Mouse (Mus musculus): ENCODE results near the gene Krt25.

DNA sequence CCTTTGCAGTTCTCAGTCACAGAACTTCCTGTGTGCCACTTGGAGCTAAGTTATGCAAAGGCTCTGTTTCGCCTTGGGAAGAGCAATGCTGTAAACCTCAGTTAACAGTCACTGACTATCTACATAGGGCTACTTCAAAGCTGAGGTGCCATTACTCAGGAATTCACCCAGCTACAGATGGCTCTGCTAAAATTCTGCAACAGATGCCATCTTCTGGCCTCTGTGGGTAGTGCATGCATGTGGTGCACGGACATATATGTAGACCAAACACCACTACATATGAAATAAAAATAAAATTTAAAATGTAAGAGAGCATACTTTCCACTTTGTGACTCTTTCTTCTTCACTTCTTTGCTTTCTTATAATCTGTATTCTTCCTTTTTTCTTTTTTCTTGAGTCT lies 15.2 kb downstream of the Krt25 start:
- TF ChIP-seq CTCF (conservative IDR thresholded peaks at IDR 0.05 in 1 of 2, IDR thresholded peaks at IDR 0.05 in 1 of 2; ENCODE audit: low read depth in 2 of 2, low read length in 2 of 2) (peak; percentile 87 to 95), USF1 (IDR thresholded peaks at IDR 0.05; ENCODE audit: low read depth, low read length) (no peak), RAD21 (IDR thresholded peaks at IDR 0.05; ENCODE audit: low read depth, low read length) (peak; percentile 84), GABPA (IDR thresholded peaks at IDR 0.05; ENCODE audit: insufficient replicate concordance, low read depth, low read length) (no peak), ZNF384 (IDR thresholded peaks at IDR 0.05; ENCODE audit: low read depth, low read length) (no peak), TCF12 (IDR thresholded peaks at IDR 0.05; ENCODE audit: low read depth, low read length) (no peak), POLR2A (IDR thresholded peaks at IDR 0.05; ENCODE audit: low read depth, low read length) (no peak), JUND (conservative IDR thresholded peaks at IDR 0.05; ENCODE audit: low read depth, low read length) (0 out of 2 replicates have a peak, but pooled peaks have one; percentile 26), EP300 (IDR thresholded peaks at IDR 0.05; ENCODE audit: low read length) (no peak)

Measured in CH12.LX (cell line).